Mouse (Mus musculus) ovary, postnatal 10 days (tissue): ENCODE measurements around the gene Fam89a.

Experiments used
- DNase-seq: peaks from one replicate; pipeline ENCODE4 v3.0.0; 2022; ENCODE audit warnings: low spot score

Gene Fam89a

GRCm38 (mm10) chr8:124751709-124752173 is at the start of gene Fam89a:
Gene Fam89a (minus strand): TSS chr8:124751832.
- DNase-seq = no peak

- no peak for DNase-seq
Measured at GRCm38 (mm10) chr8:124800542-124800941, 48.9 kb upstream of the Fam89a start.

GRCm38 (mm10) chr8:124795781-124796488 is 44.3 kb upstream of the Fam89a start:
- DNase-seq = no peak

GRCm38 (mm10) chr8:124794486-124794780 is 42.8 kb upstream of the Fam89a start:
- peak; percentile 18 for DNase-seq

GRCm38 (mm10) chr8:124793661-124794485 is 42.2 kb upstream of the Fam89a start:
- DNase-seq = no peak

- peak; percentile 96 for DNase-seq
Measured at GRCm38 (mm10) chr8:124793172-124793651, 41.6 kb upstream of the Fam89a start.

GRCm38 (mm10) chr8:124792708-124793107 is 41.1 kb upstream of the Fam89a start, which contains the start of gene Trim67:
Gene Trim67 (plus strand): TSS chr8:124793092.
- no peak for DNase-seq

GRCm38 (mm10) chr8:124792186-124792585 is 40.6 kb upstream of the Fam89a start:
- DNase-seq = no peak

GRCm38 (mm10) chr8:124791751-124792150 is 40.1 kb upstream of the Fam89a start:
- no peak for DNase-seq

GRCm38 (mm10) chr8:124790676-124791075 is 39.0 kb upstream of the Fam89a start:
- no peak for DNase-seq

GRCm38 (mm10) chr8:124784613-124785012 is 33.0 kb upstream of the Fam89a start:
- no peak for DNase-seq

GRCm38 (mm10) chr8:124783228-124783627 is 31.6 kb upstream of the Fam89a start:
- no peak for DNase-seq

- no peak for DNase-seq
Measured at GRCm38 (mm10) chr8:124782431-124782830, 30.8 kb upstream of the Fam89a start.

GRCm38 (mm10) chr8:124780236-124780635 is 28.6 kb upstream of the Fam89a start:
- DNase-seq = no peak

GRCm38 (mm10) chr8:124775695-124776094 is 24.1 kb upstream of the Fam89a start:
- DNase-seq = peak; percentile 18

- no peak for DNase-seq
Measured at GRCm38 (mm10) chr8:124772389-124772788, 20.8 kb upstream of the Fam89a start.

- no peak for DNase-seq
Measured at GRCm38 (mm10) chr8:124763061-124763460, 11.4 kb upstream of the Fam89a start.

GRCm38 (mm10) chr8:124758544-124758943 is 6.9 kb upstream of the Fam89a start:
- DNase-seq = no peak

GRCm38 (mm10) chr8:124756601-124757000 is 5.0 kb upstream of the Fam89a start:
- DNase-seq = no peak

GRCm38 (mm10) chr8:124756153-124756552 is 4.5 kb upstream of the Fam89a start:
- no peak for DNase-seq

- DNase-seq = no peak
Measured at GRCm38 (mm10) chr8:124755481-124755880, 3.8 kb upstream of the Fam89a start.

- no peak for DNase-seq
Measured at GRCm38 (mm10) chr8:124754792-124755190, 3.2 kb upstream of the Fam89a start.
